Mouse (Mus musculus) bone marrow macrophage, adult 2 months (primary cell): ENCODE data around the gene Dcdc2a.

ENCODE experiments used
- CTCF ChIP-seq: IDR thresholded peaks from 2 replicates; pipeline ENCODE4 v1.5.1; 2012; ENCODE audit warnings: low read depth, mild to moderate bottlenecking, low read length, moderate library complexity
- POLR2A ChIP-seq: IDR thresholded peaks from 2 replicates; pipeline ENCODE4 v1.6.1; 2012; ENCODE audit warnings: mild to moderate bottlenecking, low read depth, low read length, borderline replicate concordance

GRCm38 (mm10) chr13:25023129-25023528 lies 32.7 kb upstream of the Dcdc2a start:
- no peak for TF ChIP-seq CTCF
- no peak for TF ChIP-seq POLR2A
